Mouse (Mus musculus) monocyte, adult 5-6 weeks (primary cell): ENCODE measurements around the gene 2210408I21Rik. TPM values are rescaled to one million over a fixed set of nuclear protein-coding genes. Genes with fewer than 3 reads are reported as not detected.

Experiments
- ATAC-seq: fragments of 153-309, 156-312 bp; replicated peaks from 2 replicates; pipeline ENCODE4 v1.8.0; 2017; ENCODE audit warnings: mild to moderate bottlenecking; ENCODE audit not compliant: low TSS enrichment, insufficient number of reproducible peaks, severe bottlenecking, poor library complexity, low FRiP score
- total RNA-seq: library from RNA; stranded (forward); fragments of 200-1000, 200-491, 200-594 nt; gene quantifications from 3 replicates; pipeline ENCODE4 v1.2.3, GENCODE M21; 2017

2210408I21Rik gene
- total RNA-seq, 1 experiment from 2014 or later = 0.67 TPM

GRCm38 (mm10) chr13:77263400-77264179 lies 128.2 kb downstream of the 2210408I21Rik start:
- ATAC-seq = no peak

- no peak for ATAC-seq
Observed at GRCm38 (mm10) chr13:77264481-77264880, 129.1 kb downstream of the 2210408I21Rik start.

- ATAC-seq = no peak
Observed at GRCm38 (mm10) chr13:77275172-77275747, 139.9 kb downstream of the 2210408I21Rik start.

GRCm38 (mm10) chr13:77278659-77279413 lies 143.5 kb downstream of the 2210408I21Rik start:
- ATAC-seq = no peak

GRCm38 (mm10) chr13:77295519-77295918 lies 160.2 kb downstream of the 2210408I21Rik start:
- no peak for ATAC-seq

GRCm38 (mm10) chr13:77324101-77324500 lies 188.8 kb downstream of the 2210408I21Rik start:
- ATAC-seq = no peak

GRCm38 (mm10) chr13:77326174-77326959 lies 191.0 kb downstream of the 2210408I21Rik start:
- ATAC-seq = no peak

GRCm38 (mm10) chr13:77342097-77342496 lies 206.8 kb downstream of the 2210408I21Rik start:
- no peak for ATAC-seq

GRCm38 (mm10) chr13:77385448-77385970 lies 250.2 kb downstream of the 2210408I21Rik start:
- ATAC-seq = no peak

GRCm38 (mm10) chr13:77386001-77386400 lies 250.7 kb downstream of the 2210408I21Rik start:
- ATAC-seq = no peak

- ATAC-seq = no peak
Observed at GRCm38 (mm10) chr13:77388148-77388547, 252.8 kb downstream of the 2210408I21Rik start.

- ATAC-seq = no peak
Observed at GRCm38 (mm10) chr13:77389209-77389608, 253.9 kb downstream of the 2210408I21Rik start.

GRCm38 (mm10) chr13:77396374-77396773 lies 261.0 kb downstream of the 2210408I21Rik start:
- no peak for ATAC-seq

GRCm38 (mm10) chr13:77396981-77397380 lies 261.6 kb downstream of the 2210408I21Rik start:
- no peak for ATAC-seq

GRCm38 (mm10) chr13:77397646-77398045 lies 262.3 kb downstream of the 2210408I21Rik start:
- no peak for ATAC-seq

- no peak for ATAC-seq
Observed at GRCm38 (mm10) chr13:77398477-77398876, 263.1 kb downstream of the 2210408I21Rik start.

GRCm38 (mm10) chr13:77400762-77401161 lies 265.4 kb downstream of the 2210408I21Rik start:
- ATAC-seq = no peak

- no peak for ATAC-seq
Observed at GRCm38 (mm10) chr13:77408530-77408929, 273.2 kb downstream of the 2210408I21Rik start.

- no peak for ATAC-seq
Observed at GRCm38 (mm10) chr13:77409804-77410203, 274.5 kb downstream of the 2210408I21Rik start.
